Mouse (Mus musculus): ENCODE measurements around the gene Naa16. TPM values are rescaled to one million over a fixed set of nuclear protein-coding genes. Genes with fewer than 3 reads are reported as not detected.

Naa16 gene
- polyA plus RNA-seq, 1 experiment, result 103 TPM

DNA sequence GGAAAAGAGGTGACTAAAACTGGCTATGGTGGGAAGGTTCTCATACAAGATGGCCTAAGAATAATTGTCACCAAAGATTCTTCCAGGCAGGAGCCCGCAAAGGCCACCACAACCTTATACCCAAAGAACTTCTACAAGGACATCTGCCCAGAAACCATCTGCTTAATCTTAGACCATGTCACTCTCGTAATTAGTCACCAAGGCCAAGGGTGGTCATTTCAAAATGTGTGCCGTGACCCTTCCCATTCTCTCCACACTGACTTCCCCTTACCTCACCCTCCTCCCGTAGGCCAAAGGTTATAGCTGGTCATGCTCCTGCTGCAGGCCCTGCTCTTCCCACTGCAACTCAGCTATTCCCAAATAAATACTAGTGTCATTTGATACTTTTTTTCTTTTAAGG, 111.7 kb downstream of the Naa16 start:
- Histone ChIP-seq H3K27ac (ENCODE audit: insufficient read depth, low read length) (no peak overlapping the region), H3K9me3 (replicated peaks; ENCODE audit: control insufficient read depth, insufficient read depth, low read length, poor library complexity, severe bottlenecking) (no peaks in the 10 kb centered on the region), H3K4me1 (ENCODE audit: control insufficient read depth, insufficient read depth, low read length) (peaks cover 10% of the 10 kb centered on the region), H3K36me3 (ENCODE audit: control insufficient read depth, insufficient read depth, low read length, poor library complexity, severe bottlenecking) (no peaks in the 10 kb centered on the region), H3K9ac (ENCODE audit: low read depth, poor library complexity, severe bottlenecking) (no peak overlapping the region), H3K4me3 (ENCODE audit: low read depth, low read length) (no peak overlapping the region), H3K27me3 (ENCODE audit: control insufficient read depth, insufficient read depth, low read length, poor library complexity, severe bottlenecking) (no peaks in the 10 kb centered on the region)
- no peak for TF ChIP-seq POLR2A (IDR thresholded peaks at IDR 0.05; ENCODE audit: insufficient read depth, low read length)
- TF ChIP-seq EP300 (IDR thresholded peaks at IDR 0.05; ENCODE audit: insufficient read depth, low read depth, low read length), result no peak
- no peak for TF ChIP-seq CTCF (IDR thresholded peaks at IDR 0.05; ENCODE audit: low read depth, low read length)

GRCm38 (mm10) chr14:79277922-79278321, 112.7 kb downstream of the Naa16 start:
- Histone ChIP-seq H3K9me3 (replicated peaks; ENCODE audit: control insufficient read depth, insufficient read depth, low read length, poor library complexity, severe bottlenecking) (no peaks in the 10 kb centered on the region), H3K4me1 (ENCODE audit: control insufficient read depth, insufficient read depth, low read length) (peaks cover 10% of the 10 kb centered on the region), H3K27ac (ENCODE audit: insufficient read depth, low read length) (peak overlapping the region; percentile 95), H3K27me3 (ENCODE audit: control insufficient read depth, insufficient read depth, low read length, poor library complexity, severe bottlenecking) (no peaks in the 10 kb centered on the region), H3K4me3 (ENCODE audit: low read depth, low read length) (no peak overlapping the region), H3K36me3 (ENCODE audit: control insufficient read depth, insufficient read depth, low read length, poor library complexity, severe bottlenecking) (no peaks in the 10 kb centered on the region), H3K9ac (ENCODE audit: low read depth, poor library complexity, severe bottlenecking) (peak overlapping the region; percentile 18; the same call in 1 of the 2 replicates)
- TF ChIP-seq EP300 (IDR thresholded peaks at IDR 0.05; ENCODE audit: insufficient read depth, low read depth, low read length) (peak; percentile 89), CTCF (IDR thresholded peaks at IDR 0.05; ENCODE audit: low read depth, low read length) (no peak)

GRCm38 (mm10) chr14:79275870-79276395, 114.6 kb downstream of the Naa16 start:
- peaks cover 10% of the 10 kb centered on the region for H3K4me1 ChIP-seq (ENCODE audit: control insufficient read depth, insufficient read depth, low read length)
- no peaks in the 10 kb centered on the region for H3K36me3 ChIP-seq (ENCODE audit: control insufficient read depth, insufficient read depth, low read length, poor library complexity, severe bottlenecking)

GRCm38 (mm10) chr14:79275441-79275840, 115.1 kb downstream of the Naa16 start:
- TF ChIP-seq CTCF (IDR thresholded peaks at IDR 0.05; ENCODE audit: low read depth, low read length) (no peak), EP300 (IDR thresholded peaks at IDR 0.05; ENCODE audit: insufficient read depth, low read depth, low read length) (0 out of 2 replicates have a peak, but pooled peaks have one; percentile 50)
- Histone ChIP-seq H3K9me3 (replicated peaks; ENCODE audit: control insufficient read depth, insufficient read depth, low read length, poor library complexity, severe bottlenecking) (no peaks in the 10 kb centered on the region; the same call in 1 of the 2 replicates), H3K4me1 (ENCODE audit: control insufficient read depth, insufficient read depth, low read length) (peaks cover 10% of the 10 kb centered on the region), H3K36me3 (ENCODE audit: control insufficient read depth, insufficient read depth, low read length, poor library complexity, severe bottlenecking) (no peaks in the 10 kb centered on the region), H3K27ac (ENCODE audit: insufficient read depth, low read length) (no peak overlapping the region), H3K27me3 (ENCODE audit: control insufficient read depth, insufficient read depth, low read length, poor library complexity, severe bottlenecking) (no peaks in the 10 kb centered on the region), H3K9ac (ENCODE audit: low read depth, poor library complexity, severe bottlenecking) (no peak overlapping the region), H3K4me3 (ENCODE audit: low read depth, low read length) (no peak overlapping the region)

More at GRCm38 (mm10) chr14:79275870-79276395, 114.6 kb downstream of the Naa16 start:
- no peaks in the 10 kb centered on the region for H3K9me3 ChIP-seq (replicated peaks; ENCODE audit: control insufficient read depth, insufficient read depth, low read length, poor library complexity, severe bottlenecking)
- H3K27me3 ChIP-seq (ENCODE audit: control insufficient read depth, insufficient read depth, low read length, poor library complexity, severe bottlenecking), result no peaks in the 10 kb centered on the region
- H3K27ac ChIP-seq (ENCODE audit: insufficient read depth, low read length), result peak overlapping the region; percentile 7; the same call in 1 of the 2 replicates
- no peak overlapping the region for H3K4me3 ChIP-seq (ENCODE audit: low read depth, low read length)
- TF ChIP-seq EP300 (IDR thresholded peaks at IDR 0.05; ENCODE audit: insufficient read depth, low read depth, low read length) (no peak), POLR2A (IDR thresholded peaks at IDR 0.05; ENCODE audit: insufficient read depth, low read length) (no peak), CTCF (IDR thresholded peaks at IDR 0.05; ENCODE audit: low read depth, low read length) (no peak)
- H3K9ac ChIP-seq (ENCODE audit: low read depth, poor library complexity, severe bottlenecking), result no peak overlapping the region

Other genes with a start within 250 kb of the Naa16 start
- not detected in 2 replicates for gene Zfp957, start 143.4 kb downstream of the Naa16 start, polyA plus RNA-seq (2011; ENCODE audit: insufficient read depth, insufficient read length, low read depth, missing spikeins)
- 15.1 and 17.9 TPM in 2 replicates for gene Rgcc, start 89.1 kb downstream of the Naa16 start, polyA plus RNA-seq (2011; ENCODE audit: insufficient read depth, insufficient read length, low read depth, missing spikeins)
- 9.3 and 11.0 TPM in 2 replicates for gene Mtrf1, start 7.0 kb upstream of the Naa16 start, polyA plus RNA-seq (2011; ENCODE audit: insufficient read depth, insufficient read length, low read depth, missing spikeins)
- gene Kbtbd7, start 35.7 kb upstream of the Naa16 start, polyA plus RNA-seq (2011; ENCODE audit: insufficient read depth, insufficient read length, low read depth, missing spikeins), result 7.2 and 8.7 TPM in 2 replicates
- 1.7 and 1.9 TPM in 2 replicates for gene Kbtbd6, start 61.1 kb upstream of the Naa16 start, polyA plus RNA-seq (2011; ENCODE audit: insufficient read depth, insufficient read length, low read depth, missing spikeins)
- 18.1 and 20.4 TPM in 2 replicates for gene Elf1, start 90.4 kb upstream of the Naa16 start, polyA plus RNA-seq (2011; ENCODE audit: insufficient read depth, insufficient read length, low read depth, missing spikeins)
- gene Wbp4, start 90.7 kb upstream of the Naa16 start, polyA plus RNA-seq (2011; ENCODE audit: insufficient read depth, insufficient read length, low read depth, missing spikeins), result 38.7 and 42.9 TPM in 2 replicates
- 256 and 265 TPM in 2 replicates for gene Sugt1, start 196.9 kb upstream of the Naa16 start, polyA plus RNA-seq (2011; ENCODE audit: insufficient read depth, insufficient read length, low read depth, missing spikeins)

Measured in ES-Bruce4 (cell line).